Mouse (Mus musculus): Measurements from ENCODE around the gene Cux1. TPM values are rescaled to one million over a fixed set of nuclear protein-coding genes. Genes with fewer than 3 reads are reported as not detected.
A peak's percentile ranks its signal among the peaks of the same experiment; 100 is the strongest.

The Cux1 gene
- polyA plus RNA-seq, 1 experiment from 2014 or later = 112 TPM

- Histone ChIP-seq H3K4me3 (replicated peaks; ENCODE audit: low read depth, low read length) (no peak overlapping the region), H3K4me1 (ENCODE audit: control insufficient read depth, insufficient read depth, low read length) (no peaks in the 10 kb centered on the region), H3K4me2 (ENCODE audit: low read length) (no peak overlapping the region), H3K9me3 (ENCODE audit: control insufficient read depth, low read length) (no peaks in the 10 kb centered on the region), H3K27me3 (ENCODE audit: control insufficient read depth, insufficient read depth, low read length) (no peaks in the 10 kb centered on the region), H3K27ac (replicated peaks; ENCODE audit: low read depth, low read length) (no peak overlapping the region), H3K9ac (replicated peaks; ENCODE audit: low read length) (no peak overlapping the region), H3K36me3 (ENCODE audit: control insufficient read depth, insufficient read depth, low read length) (no peaks in the 10 kb centered on the region)
- 6% methylated on average over 3 of the region's 3 CpGs for WGBS
- no peak for DNase-seq
- no peak for ATAC-seq (ENCODE audit: low FRiP score, low TSS enrichment)
These were observed 44.3 kb downstream of the Cux1 start for GRCm38 (mm10) chr5:136522843-136523463.

GRCm38 (mm10) chr5:136521656-136522055 is 45.6 kb downstream of the Cux1 start:
- H3K9me3 ChIP-seq (ENCODE audit: control insufficient read depth, low read length) = no peaks in the 10 kb centered on the region
- WGBS = 92% methylated on average over 3 of the region's 3 CpGs
- no peaks in the 10 kb centered on the region for H3K36me3 ChIP-seq (ENCODE audit: control insufficient read depth, insufficient read depth, low read length)
- no peak overlapping the region for H3K4me3 ChIP-seq (replicated peaks; ENCODE audit: low read depth, low read length)
- no peak overlapping the region for H3K9ac ChIP-seq (replicated peaks; ENCODE audit: low read length)
- H3K4me2 ChIP-seq (ENCODE audit: low read length) = no peak overlapping the region
- no peak overlapping the region for H3K27ac ChIP-seq (replicated peaks; ENCODE audit: low read depth, low read length)
- no peaks in the 10 kb centered on the region for H3K27me3 ChIP-seq (ENCODE audit: control insufficient read depth, insufficient read depth, low read length)
- no peaks in the 10 kb centered on the region for H3K4me1 ChIP-seq (ENCODE audit: control insufficient read depth, insufficient read depth, low read length)
- no peak for DNase-seq
- no peak for ATAC-seq (ENCODE audit: low FRiP score, low TSS enrichment)

GRCm38 (mm10) chr5:136518648-136519437 is 48.4 kb downstream of the Cux1 start:
- no peaks in the 10 kb centered on the region for H3K36me3 ChIP-seq (ENCODE audit: control insufficient read depth, insufficient read depth, low read length)
- H3K27ac ChIP-seq (replicated peaks; ENCODE audit: low read depth, low read length) = no peak overlapping the region
- no peaks in the 10 kb centered on the region for H3K27me3 ChIP-seq (ENCODE audit: control insufficient read depth, insufficient read depth, low read length)
- H3K9ac ChIP-seq (replicated peaks; ENCODE audit: low read length) = no peak overlapping the region
- H3K4me2 ChIP-seq (ENCODE audit: low read length) = no peak overlapping the region
- ATAC-seq (ENCODE audit: low FRiP score, low TSS enrichment) (no peak), DNase-seq (no peak)
- 94% methylated on average over 3 of the region's 3 CpGs for WGBS
- H3K4me3 ChIP-seq (replicated peaks; ENCODE audit: low read depth, low read length) = no peak overlapping the region
- H3K9me3 ChIP-seq (ENCODE audit: control insufficient read depth, low read length) = no peaks in the 10 kb centered on the region
- H3K4me1 ChIP-seq (ENCODE audit: control insufficient read depth, insufficient read depth, low read length) = no peaks in the 10 kb centered on the region

- no peak overlapping the region for H3K27ac ChIP-seq (replicated peaks; ENCODE audit: low read depth, low read length)
These were observed 49.8 kb downstream of the Cux1 start for GRCm38 (mm10) chr5:136517510-136517909.

GRCm38 (mm10) chr5:136516593-136516992 is 50.7 kb downstream of the Cux1 start:
- H3K4me1 ChIP-seq (ENCODE audit: control insufficient read depth, insufficient read depth, low read length) = no peaks in the 10 kb centered on the region
- H3K27me3 ChIP-seq (ENCODE audit: control insufficient read depth, insufficient read depth, low read length) = no peaks in the 10 kb centered on the region
- H3K36me3 ChIP-seq (ENCODE audit: control insufficient read depth, insufficient read depth, low read length) = no peaks in the 10 kb centered on the region
- DNase-seq (no peak), ATAC-seq (ENCODE audit: low FRiP score, low TSS enrichment) (no peak)
- WGBS = 89% methylated on average over 3 of the region's 3 CpGs
- no peak overlapping the region for H3K4me2 ChIP-seq (ENCODE audit: low read length)
- no peak overlapping the region for H3K27ac ChIP-seq (replicated peaks; ENCODE audit: low read depth, low read length)
- H3K9ac ChIP-seq (replicated peaks; ENCODE audit: low read length) = no peak overlapping the region
- H3K4me3 ChIP-seq (replicated peaks; ENCODE audit: low read depth, low read length) = no peak overlapping the region
- no peaks in the 10 kb centered on the region for H3K9me3 ChIP-seq (ENCODE audit: control insufficient read depth, low read length)

More at GRCm38 (mm10) chr5:136517510-136517909, 49.8 kb downstream of the Cux1 start:
- Histone ChIP-seq H3K36me3 (ENCODE audit: control insufficient read depth, insufficient read depth, low read length) (no peaks in the 10 kb centered on the region), H3K4me2 (ENCODE audit: low read length) (no peak overlapping the region), H3K9ac (replicated peaks; ENCODE audit: low read length) (no peak overlapping the region), H3K4me3 (replicated peaks; ENCODE audit: low read depth, low read length) (no peak overlapping the region), H3K27me3 (ENCODE audit: control insufficient read depth, insufficient read depth, low read length) (no peaks in the 10 kb centered on the region), H3K9me3 (ENCODE audit: control insufficient read depth, low read length) (no peaks in the 10 kb centered on the region), H3K4me1 (ENCODE audit: control insufficient read depth, insufficient read depth, low read length) (no peaks in the 10 kb centered on the region)
- 57% methylated on average over 2 of the region's 2 CpGs for WGBS
- no peak for ATAC-seq (ENCODE audit: low FRiP score, low TSS enrichment)
- no peak for DNase-seq

- Histone ChIP-seq H3K9me3 (ENCODE audit: control insufficient read depth, low read length) (no peaks in the 10 kb centered on the region), H3K27ac (replicated peaks; ENCODE audit: low read depth, low read length) (no peak overlapping the region), H3K4me3 (replicated peaks; ENCODE audit: low read depth, low read length) (no peak overlapping the region), H3K27me3 (ENCODE audit: control insufficient read depth, insufficient read depth, low read length) (no peaks in the 10 kb centered on the region), H3K4me1 (ENCODE audit: control insufficient read depth, insufficient read depth, low read length) (no peaks in the 10 kb centered on the region), H3K9ac (replicated peaks; ENCODE audit: low read length) (no peak overlapping the region), H3K36me3 (ENCODE audit: control insufficient read depth, insufficient read depth, low read length) (no peaks in the 10 kb centered on the region), H3K4me2 (ENCODE audit: low read length) (no peak overlapping the region)
- DNase-seq = no peak
- no peak for ATAC-seq (ENCODE audit: low FRiP score, low TSS enrichment)
- WGBS = 71% methylated on average over 6 of the region's 6 CpGs
These were observed 53.1 kb downstream of the Cux1 start for GRCm38 (mm10) chr5:136514049-136514677.

- no peak overlapping the region for H3K4me2 ChIP-seq (ENCODE audit: low read length)
- H3K9me3 ChIP-seq (ENCODE audit: control insufficient read depth, low read length) = no peaks in the 10 kb centered on the region
- H3K4me3 ChIP-seq (replicated peaks; ENCODE audit: low read depth, low read length) = no peak overlapping the region
- WGBS = 89% methylated on average over 2 of the region's 2 CpGs
- ATAC-seq (ENCODE audit: low FRiP score, low TSS enrichment) = no peak
- H3K4me1 ChIP-seq (ENCODE audit: control insufficient read depth, insufficient read depth, low read length) = no peaks in the 10 kb centered on the region
- no peak for DNase-seq
- no peak overlapping the region for H3K9ac ChIP-seq (replicated peaks; ENCODE audit: low read length)
- no peaks in the 10 kb centered on the region for H3K36me3 ChIP-seq (ENCODE audit: control insufficient read depth, insufficient read depth, low read length)
- no peak overlapping the region for H3K27ac ChIP-seq (replicated peaks; ENCODE audit: low read depth, low read length)
- no peaks in the 10 kb centered on the region for H3K27me3 ChIP-seq (ENCODE audit: control insufficient read depth, insufficient read depth, low read length)
These were observed 55.1 kb downstream of the Cux1 start for GRCm38 (mm10) chr5:136512103-136512674.

GRCm38 (mm10) chr5:136511378-136511777 is 55.9 kb downstream of the Cux1 start:
- Histone ChIP-seq H3K27me3 (ENCODE audit: control insufficient read depth, insufficient read depth, low read length) (no peaks in the 10 kb centered on the region), H3K27ac (replicated peaks; ENCODE audit: low read depth, low read length) (no peak overlapping the region), H3K4me2 (ENCODE audit: low read length) (no peak overlapping the region), H3K9me3 (ENCODE audit: control insufficient read depth, low read length) (no peaks in the 10 kb centered on the region), H3K4me1 (ENCODE audit: control insufficient read depth, insufficient read depth, low read length) (no peaks in the 10 kb centered on the region), H3K4me3 (replicated peaks; ENCODE audit: low read depth, low read length) (no peak overlapping the region), H3K36me3 (ENCODE audit: control insufficient read depth, insufficient read depth, low read length) (no peaks in the 10 kb centered on the region), H3K9ac (replicated peaks; ENCODE audit: low read length) (no peak overlapping the region)
- ATAC-seq (ENCODE audit: low FRiP score, low TSS enrichment) = no peak
- WGBS = 69% methylated on average over 7 of the region's 7 CpGs
- peak; percentile 14 for DNase-seq
